Mouse (Mus musculus) liver, embryonic 14.5 days (tissue): ENCODE results near the gene Pip5k1b.

Source experiments
- CTCF ChIP-seq: IDR thresholded peaks from 2 replicates; pipeline ENCODE4 v1.5.1; 2016; ENCODE audit warnings: antibody characterized with exemption, low read depth, control low read depth
- EP300 ChIP-seq: IDR thresholded peaks from 2 replicates; pipeline ENCODE4 v1.6.1; 2016; ENCODE audit warnings: antibody characterized with exemption, low read depth

- TF ChIP-seq CTCF, result no peak
- TF ChIP-seq EP300, result no peak
Observed at GRCm38 (mm10) chr19:24571756-24572181, 16.1 kb upstream of the Pip5k1b start.
